Mouse (Mus musculus): ENCODE measurements around the gene Acmsd. TPM values are rescaled to one million over a fixed set of nuclear protein-coding genes. Genes with fewer than 3 reads are reported as not detected.
A peak's percentile ranks its signal among the peaks of the same experiment; 100 is the strongest.

The Acmsd gene
- polyA plus RNA-seq, 1 experiment = not detected

GRCm38 (mm10) chr1:127780142-127780541, 50.9 kb downstream of the Acmsd start:
- H3K4me1 ChIP-seq (ENCODE audit: control insufficient read depth, insufficient read depth, low read length) = peaks cover 2% of the 10 kb centered on the region
- H3K9me3 ChIP-seq (replicated peaks; ENCODE audit: control insufficient read depth, insufficient read depth, low read length, poor library complexity, severe bottlenecking) = no peaks in the 10 kb centered on the region
- no peak overlapping the region for H3K27ac ChIP-seq (ENCODE audit: insufficient read depth, low read length)
- no peak overlapping the region for H3K4me3 ChIP-seq (ENCODE audit: low read depth, low read length)
- H3K36me3 ChIP-seq (ENCODE audit: control insufficient read depth, insufficient read depth, low read length, poor library complexity, severe bottlenecking) = peaks cover 15% of the 10 kb centered on the region
- TF ChIP-seq POLR2A (IDR thresholded peaks at IDR 0.05; ENCODE audit: insufficient read depth, low read length) (no peak), EP300 (IDR thresholded peaks at IDR 0.05; ENCODE audit: insufficient read depth, low read depth, low read length) (no peak), CTCF (IDR thresholded peaks at IDR 0.05; ENCODE audit: low read depth, low read length) (no peak)
- no peak overlapping the region for H3K9ac ChIP-seq (ENCODE audit: low read depth, poor library complexity, severe bottlenecking)
- H3K27me3 ChIP-seq (ENCODE audit: control insufficient read depth, insufficient read depth, low read length, poor library complexity, severe bottlenecking) = no peaks in the 10 kb centered on the region

GRCm38 (mm10) chr1:127780849-127781248, 51.6 kb downstream of the Acmsd start:
- H3K4me3 ChIP-seq (ENCODE audit: low read depth, low read length) = no peak overlapping the region
- H3K4me1 ChIP-seq (ENCODE audit: control insufficient read depth, insufficient read depth, low read length) = peaks cover 2% of the 10 kb centered on the region
- H3K36me3 ChIP-seq (ENCODE audit: control insufficient read depth, insufficient read depth, low read length, poor library complexity, severe bottlenecking) = peaks cover 15% of the 10 kb centered on the region
- no peak overlapping the region for H3K9ac ChIP-seq (ENCODE audit: low read depth, poor library complexity, severe bottlenecking)
- no peak for TF ChIP-seq EP300 (IDR thresholded peaks at IDR 0.05; ENCODE audit: insufficient read depth, low read depth, low read length)
- TF ChIP-seq POLR2A (IDR thresholded peaks at IDR 0.05; ENCODE audit: insufficient read depth, low read length) = no peak
- no peak for TF ChIP-seq CTCF (IDR thresholded peaks at IDR 0.05; ENCODE audit: low read depth, low read length)
- H3K27ac ChIP-seq (ENCODE audit: insufficient read depth, low read length) = no peak overlapping the region
- no peaks in the 10 kb centered on the region for H3K9me3 ChIP-seq (replicated peaks; ENCODE audit: control insufficient read depth, insufficient read depth, low read length, poor library complexity, severe bottlenecking)
- H3K27me3 ChIP-seq (ENCODE audit: control insufficient read depth, insufficient read depth, low read length, poor library complexity, severe bottlenecking) = no peaks in the 10 kb centered on the region

- peaks cover 13% of the 10 kb centered on the region for H3K36me3 ChIP-seq (ENCODE audit: control insufficient read depth, insufficient read depth, low read length, poor library complexity, severe bottlenecking)
- no peak overlapping the region for H3K4me3 ChIP-seq (ENCODE audit: low read depth, low read length)
- H3K4me1 ChIP-seq (ENCODE audit: control insufficient read depth, insufficient read depth, low read length) = no peaks in the 10 kb centered on the region
- H3K9ac ChIP-seq (ENCODE audit: low read depth, poor library complexity, severe bottlenecking) = no peak overlapping the region
- H3K27me3 ChIP-seq (ENCODE audit: control insufficient read depth, insufficient read depth, low read length, poor library complexity, severe bottlenecking) = no peaks in the 10 kb centered on the region
- H3K27ac ChIP-seq (ENCODE audit: insufficient read depth, low read length) = peak overlapping the region; percentile 72
- peak; percentile 90 for TF ChIP-seq EP300 (IDR thresholded peaks at IDR 0.05; ENCODE audit: insufficient read depth, low read depth, low read length)
- no peak for TF ChIP-seq CTCF (IDR thresholded peaks at IDR 0.05; ENCODE audit: low read depth, low read length)
- TF ChIP-seq POLR2A (IDR thresholded peaks at IDR 0.05; ENCODE audit: insufficient read depth, low read length) = no peak
- H3K9me3 ChIP-seq (replicated peaks; ENCODE audit: control insufficient read depth, insufficient read depth, low read length, poor library complexity, severe bottlenecking) = no peaks in the 10 kb centered on the region
Measured at GRCm38 (mm10) chr1:127783862-127784261, 54.6 kb downstream of the Acmsd start.

GRCm38 (mm10) chr1:127785882-127786281, 56.7 kb downstream of the Acmsd start:
- Histone ChIP-seq H3K9ac (ENCODE audit: low read depth, poor library complexity, severe bottlenecking) (no peak overlapping the region), H3K9me3 (replicated peaks; ENCODE audit: control insufficient read depth, insufficient read depth, low read length, poor library complexity, severe bottlenecking) (no peaks in the 10 kb centered on the region), H3K4me1 (ENCODE audit: control insufficient read depth, insufficient read depth, low read length) (no peaks in the 10 kb centered on the region), H3K4me3 (ENCODE audit: low read depth, low read length) (no peak overlapping the region), H3K27me3 (ENCODE audit: control insufficient read depth, insufficient read depth, low read length, poor library complexity, severe bottlenecking) (no peaks in the 10 kb centered on the region), H3K36me3 (ENCODE audit: control insufficient read depth, insufficient read depth, low read length, poor library complexity, severe bottlenecking) (peaks cover 4% of the 10 kb centered on the region), H3K27ac (ENCODE audit: insufficient read depth, low read length) (no peak overlapping the region)
- no peak for TF ChIP-seq EP300 (IDR thresholded peaks at IDR 0.05; ENCODE audit: insufficient read depth, low read depth, low read length)
- TF ChIP-seq CTCF (IDR thresholded peaks at IDR 0.05; ENCODE audit: low read depth, low read length) = no peak
- no peak for TF ChIP-seq POLR2A (IDR thresholded peaks at IDR 0.05; ENCODE audit: insufficient read depth, low read length)

GRCm38 (mm10) chr1:127788943-127789342, 59.7 kb downstream of the Acmsd start:
- TF ChIP-seq CTCF (IDR thresholded peaks at IDR 0.05; ENCODE audit: low read depth, low read length) = no peak
- TF ChIP-seq EP300 (IDR thresholded peaks at IDR 0.05; ENCODE audit: insufficient read depth, low read depth, low read length) = no peak
- no peak for TF ChIP-seq POLR2A (IDR thresholded peaks at IDR 0.05; ENCODE audit: insufficient read depth, low read length)
- no peak overlapping the region for H3K9ac ChIP-seq (ENCODE audit: low read depth, poor library complexity, severe bottlenecking)
- H3K9me3 ChIP-seq (replicated peaks; ENCODE audit: control insufficient read depth, insufficient read depth, low read length, poor library complexity, severe bottlenecking) = no peaks in the 10 kb centered on the region
- no peaks in the 10 kb centered on the region for H3K4me1 ChIP-seq (ENCODE audit: control insufficient read depth, insufficient read depth, low read length)
- H3K4me3 ChIP-seq (ENCODE audit: low read depth, low read length) = no peak overlapping the region
- no peak overlapping the region for H3K27ac ChIP-seq (ENCODE audit: insufficient read depth, low read length)
- H3K36me3 ChIP-seq (ENCODE audit: control insufficient read depth, insufficient read depth, low read length, poor library complexity, severe bottlenecking) = peaks cover 11% of the 10 kb centered on the region
- no peaks in the 10 kb centered on the region for H3K27me3 ChIP-seq (ENCODE audit: control insufficient read depth, insufficient read depth, low read length, poor library complexity, severe bottlenecking)

DNA sequence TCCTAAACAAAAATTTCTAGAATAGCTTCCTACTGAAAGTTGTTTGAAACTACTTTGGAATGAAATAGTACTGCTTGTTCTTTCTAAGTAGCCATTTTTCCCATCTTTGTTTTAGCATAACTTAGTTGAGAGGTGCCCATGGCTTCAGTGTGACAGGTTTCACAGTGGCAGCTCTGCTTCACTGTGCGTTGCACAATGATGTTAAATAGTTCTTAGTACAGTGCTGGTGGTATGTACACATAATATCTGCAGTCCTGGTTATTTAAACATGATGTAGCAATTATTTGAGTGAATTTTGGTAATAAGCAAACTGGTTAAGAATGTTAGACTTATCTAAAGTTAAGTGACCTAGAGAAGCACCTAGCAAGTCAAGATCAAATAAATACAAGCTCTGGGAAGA, 64.2 kb downstream of the Acmsd start:
- H3K9ac ChIP-seq (ENCODE audit: low read depth, poor library complexity, severe bottlenecking) = no peak overlapping the region
- no peaks in the 10 kb centered on the region for H3K9me3 ChIP-seq (replicated peaks; ENCODE audit: control insufficient read depth, insufficient read depth, low read length, poor library complexity, severe bottlenecking)
- H3K36me3 ChIP-seq (ENCODE audit: control insufficient read depth, insufficient read depth, low read length, poor library complexity, severe bottlenecking) = peaks cover 17% of the 10 kb centered on the region
- TF ChIP-seq EP300 (IDR thresholded peaks at IDR 0.05; ENCODE audit: insufficient read depth, low read depth, low read length) (no peak), CTCF (IDR thresholded peaks at IDR 0.05; ENCODE audit: low read depth, low read length) (no peak), POLR2A (IDR thresholded peaks at IDR 0.05; ENCODE audit: insufficient read depth, low read length) (no peak)
- H3K27me3 ChIP-seq (ENCODE audit: control insufficient read depth, insufficient read depth, low read length, poor library complexity, severe bottlenecking) = no peaks in the 10 kb centered on the region
- H3K4me3 ChIP-seq (ENCODE audit: low read depth, low read length) = no peak overlapping the region
- no peak overlapping the region for H3K27ac ChIP-seq (ENCODE audit: insufficient read depth, low read length)
- H3K4me1 ChIP-seq (ENCODE audit: control insufficient read depth, insufficient read depth, low read length) = no peaks in the 10 kb centered on the region
